Mouse (Mus musculus): Measurements from ENCODE around the gene Cytip.
"Not testable (repeated sequence)": the region's sequence is repeated elsewhere in the genome, so short reads cannot be mapped to it uniquely, and the experiment has no call there.

Cytip gene

DNA sequence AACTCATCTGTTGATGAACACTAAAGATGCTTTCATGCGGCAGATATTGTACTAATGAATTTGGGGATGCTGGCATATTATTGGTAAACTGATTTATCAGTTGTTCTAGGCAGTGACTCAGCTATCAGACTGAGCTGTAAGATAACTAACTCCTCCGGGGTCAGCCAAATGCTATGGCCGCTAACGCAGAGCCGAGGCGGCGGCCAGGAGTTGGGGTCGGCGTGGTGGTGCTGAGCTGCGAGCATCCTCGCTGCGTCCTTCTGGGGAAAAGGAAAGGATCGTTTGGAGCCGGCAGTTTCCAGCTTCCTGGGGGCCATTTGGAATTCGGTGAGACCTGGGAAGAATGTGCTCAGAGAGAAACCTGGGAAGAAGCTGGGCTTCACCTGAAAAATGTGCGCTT lies 87.4 kb downstream of the Cytip start:
- not testable (repeated sequence) for DNase-seq (ENCODE audit: low spot score in 2 of 2)

DNA sequence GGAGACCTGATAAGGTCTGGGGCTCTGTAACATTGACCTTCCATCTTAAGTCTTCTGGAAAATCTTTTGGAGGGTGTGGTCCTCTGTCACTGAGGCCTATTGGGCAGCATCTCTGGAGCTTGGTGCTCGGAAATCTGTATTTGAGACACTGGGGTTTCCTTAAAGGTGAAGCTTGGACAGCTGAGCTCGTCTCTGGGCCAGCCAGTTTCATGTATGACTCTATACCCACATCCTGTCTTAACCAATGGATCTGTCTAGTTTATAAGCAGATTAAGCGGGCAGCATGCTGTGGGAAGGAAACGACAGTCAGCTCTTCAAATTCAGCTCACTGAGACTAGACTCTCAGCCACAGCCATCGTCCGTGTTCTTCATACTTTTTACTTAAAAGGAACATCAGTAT lies 88.3 kb downstream of the Cytip start:
- DNase-seq (ENCODE audit: low spot score in 2 of 2), result no peak

DNA sequence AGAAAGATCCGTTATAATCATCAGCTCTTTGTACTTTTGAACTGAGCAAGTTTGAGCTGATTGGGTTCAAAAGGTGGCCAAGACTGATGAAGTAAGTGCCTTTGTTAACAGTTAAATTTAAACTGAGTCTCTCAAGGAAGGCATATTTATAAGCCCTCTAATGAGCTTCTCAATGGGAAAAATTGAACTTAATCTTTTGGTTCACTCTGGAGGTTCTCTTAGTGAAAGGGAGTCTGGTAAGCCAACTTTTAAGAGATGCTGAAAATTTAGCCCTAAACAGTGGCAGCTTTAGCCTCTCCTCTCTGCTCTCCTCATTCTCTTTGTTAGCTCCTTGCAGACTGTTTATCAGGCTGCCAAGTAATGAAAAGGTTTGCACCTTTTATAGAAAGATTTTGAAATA lies 100.5 kb downstream of the Cytip start:
- no peak for DNase-seq (ENCODE audit: low spot score in 2 of 2)

DNA sequence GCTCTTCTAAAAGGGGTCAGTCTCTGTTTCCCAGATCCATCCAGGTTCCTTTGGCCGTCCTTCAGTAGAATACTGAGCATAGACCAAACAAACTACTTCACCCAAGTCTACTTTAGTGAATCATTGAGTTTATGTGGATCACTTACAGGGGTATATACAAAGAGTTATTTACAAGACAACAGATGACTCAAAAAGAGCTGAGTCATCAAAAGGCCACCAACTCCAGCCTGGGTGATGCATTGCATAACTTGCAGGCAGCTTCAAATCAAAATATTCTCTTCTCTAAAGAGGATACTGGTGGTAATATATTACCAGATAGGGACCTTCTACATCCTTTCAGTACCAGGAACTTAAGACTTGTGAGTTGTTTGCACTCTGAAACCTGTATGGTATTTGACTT lies 108.9 kb downstream of the Cytip start:
- no peak for DNase-seq (ENCODE audit: low spot score in 2 of 2)

DNA sequence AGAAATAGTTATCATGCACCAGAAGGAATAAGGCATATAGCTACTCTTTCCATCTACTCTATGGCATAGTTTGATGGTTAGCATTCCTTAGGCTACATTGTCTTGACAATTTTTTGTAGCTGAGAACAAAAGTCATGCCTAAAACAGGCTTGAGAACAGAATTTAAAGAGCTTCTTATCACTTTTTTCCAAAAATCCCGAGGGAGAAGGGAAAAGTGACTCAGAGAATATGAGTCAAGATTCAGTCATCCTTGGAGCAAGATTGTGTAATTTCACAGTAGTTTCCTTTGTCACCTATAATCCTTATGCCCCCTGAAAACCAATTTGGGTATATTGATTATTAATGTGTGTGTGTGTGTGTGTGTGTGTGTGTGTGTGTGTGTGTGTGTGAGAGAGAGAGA lies 115.5 kb downstream of the Cytip start:
- DNase-seq (ENCODE audit: low spot score in 2 of 2), result peak in 1 of 2 experiments; percentile 12
